Mouse (Mus musculus) olfactory bulb, adult 2 months (tissue): ENCODE measurements around the gene Siva1.

ENCODE experiments used
- CTCF ChIP-seq: fragments of 200-500 bp; IDR thresholded peaks from 2 replicates; pipeline ENCODE4 v1.5.1; 2012; ENCODE audit warnings: low read depth, mild to moderate bottlenecking, low read length, moderate library complexity; ENCODE audit not compliant: insufficient read depth
- POLR2A ChIP-seq: fragments of 200-500 bp; IDR thresholded peaks from 2 replicates; pipeline ENCODE4 v1.6.1; 2012; ENCODE audit warnings: mild to moderate bottlenecking, low read depth, low read length, moderate library complexity; ENCODE audit not compliant: insufficient read depth

DNA sequence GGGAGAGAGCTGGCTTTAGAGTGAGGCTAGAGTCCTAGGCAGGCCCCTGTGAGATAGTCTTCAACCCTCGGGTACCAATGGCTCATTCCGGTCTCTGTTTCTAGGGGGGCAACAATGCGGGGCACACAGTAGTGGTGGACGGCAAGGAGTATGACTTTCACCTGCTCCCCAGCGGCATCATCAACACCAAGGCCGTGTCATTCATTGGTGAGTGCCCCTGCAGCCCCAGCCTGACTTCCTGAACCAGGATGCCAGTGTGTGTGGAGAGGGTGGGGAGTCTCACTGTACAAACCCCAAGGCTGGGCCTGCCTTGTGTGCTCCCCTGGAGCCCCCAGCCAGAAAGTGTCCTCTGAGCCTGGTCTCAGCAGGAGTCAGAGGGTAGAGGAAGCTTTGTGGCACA lies 16.3 kb upstream of the Siva1 start:
- TF ChIP-seq CTCF, result no peak
- TF ChIP-seq POLR2A, result no peak
